Mouse (Mus musculus): ENCODE measurements around the gene Selenom.

Gene Selenom

GRCm38 (mm10) chr11:3531634-3532033, 17.1 kb downstream of the Selenom start:
- no peak for DNase-seq (ENCODE audit: low read depth)

GRCm38 (mm10) chr11:3532101-3532931, 17.8 kb downstream of the Selenom start:
- no peak for DNase-seq (ENCODE audit: low read depth)

- no peak for DNase-seq (ENCODE audit: low read depth)
Measured at GRCm38 (mm10) chr11:3533406-3533932, 19.0 kb downstream of the Selenom start.

GRCm38 (mm10) chr11:3534956-3535355, 20.5 kb downstream of the Selenom start:
- DNase-seq (ENCODE audit: low read depth), result no peak

GRCm38 (mm10) chr11:3535406-3535986, 21.0 kb downstream of the Selenom start:
- peak; percentile 94 for DNase-seq (ENCODE audit: low read depth)

- no peak for DNase-seq (ENCODE audit: low read depth)
Measured at GRCm38 (mm10) chr11:3536082-3536481, 21.6 kb downstream of the Selenom start.

GRCm38 (mm10) chr11:3536745-3537333, 22.4 kb downstream of the Selenom start:
- no peak for DNase-seq (ENCODE audit: low read depth)

- DNase-seq (ENCODE audit: low read depth), result peak; percentile 38
Measured at GRCm38 (mm10) chr11:3537711-3538110, 23.2 kb downstream of the Selenom start.

- no peak for DNase-seq (ENCODE audit: low read depth)
Measured at GRCm38 (mm10) chr11:3538341-3538740, 23.9 kb downstream of the Selenom start.

- DNase-seq (ENCODE audit: low read depth), result peak; percentile 86
Measured at GRCm38 (mm10) chr11:3539111-3539825, 24.8 kb downstream of the Selenom start.

- DNase-seq (ENCODE audit: low read depth), result no peak
Measured at GRCm38 (mm10) chr11:3539826-3540196, 25.3 kb downstream of the Selenom start.

GRCm38 (mm10) chr11:3540451-3541085, 26.1 kb downstream of the Selenom start, which contains the start of gene Smtn:
Smtn (minus strand) TSS chr11:3540612.
- DNase-seq (ENCODE audit: low read depth), result no peak

GRCm38 (mm10) chr11:3541932-3542331, 27.4 kb downstream of the Selenom start:
- DNase-seq (ENCODE audit: low read depth), result no peak

- no peak for DNase-seq (ENCODE audit: low read depth)
Measured at GRCm38 (mm10) chr11:3543001-3543400, 28.5 kb downstream of the Selenom start.

- DNase-seq (ENCODE audit: low read depth), result no peak
Measured at GRCm38 (mm10) chr11:3544409-3544808, 29.9 kb downstream of the Selenom start.

GRCm38 (mm10) chr11:3545531-3546241, 31.2 kb downstream of the Selenom start:
- no peak for DNase-seq (ENCODE audit: low read depth)

GRCm38 (mm10) chr11:3546242-3546562, 31.7 kb downstream of the Selenom start:
- DNase-seq (ENCODE audit: low read depth), result no peak

- no peak for DNase-seq (ENCODE audit: low read depth)
Measured at GRCm38 (mm10) chr11:3547047-3547446, 32.6 kb downstream of the Selenom start.

- peak; percentile 31 for DNase-seq (ENCODE audit: low read depth)
Measured at GRCm38 (mm10) chr11:3547969-3548368, 33.5 kb downstream of the Selenom start.

GRCm38 (mm10) chr11:3548564-3549295, 34.2 kb downstream of the Selenom start:
- DNase-seq (ENCODE audit: low read depth), result no peak

- DNase-seq (ENCODE audit: low read depth), result no peak
Measured at GRCm38 (mm10) chr11:3549791-3550190, 35.3 kb downstream of the Selenom start.
